Mouse (Mus musculus): ENCODE results near the gene Reg2. TPM values are rescaled to one million over a fixed set of nuclear protein-coding genes. Genes with fewer than 3 reads are reported as not detected.
"Not testable (repeated sequence)": the region's sequence is repeated elsewhere in the genome, so short reads cannot be mapped to it uniquely, and the experiment has no call there.

Gene Reg2
- not detected in 2 replicates for polyA plus RNA-seq (2011; ENCODE audit: insufficient read length, low read depth, missing spikeins)

DNA sequence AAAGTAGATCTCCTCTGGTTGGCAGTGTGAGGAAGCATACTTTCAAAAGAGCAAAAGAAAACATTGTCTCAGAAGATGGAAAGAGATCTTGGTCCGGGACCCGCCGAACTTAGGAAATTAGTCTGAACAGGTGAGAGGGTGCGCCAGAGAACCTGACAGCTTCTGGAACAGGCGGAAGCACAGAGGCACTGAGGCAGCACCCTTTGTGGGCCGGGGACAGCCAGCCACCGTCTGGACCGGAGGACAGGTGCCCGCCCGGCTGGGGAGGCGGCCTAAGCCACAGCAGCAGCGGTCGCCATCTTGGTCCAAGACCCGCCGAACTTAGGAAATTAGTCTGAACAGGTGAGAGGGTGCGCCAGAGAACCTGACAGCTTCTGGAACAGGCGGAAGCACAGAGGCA, at the start of gene Reg2:
Gene Reg2, plus strand, starts transcription at position 301 of the 400 bp plus-strand sequence.
- H3K4me1 ChIP-seq (ENCODE audit: control insufficient read depth, insufficient read depth, low read length); H3K4me3 ChIP-seq (ENCODE audit: insufficient read depth, low read length); H3K27ac ChIP-seq (ENCODE audit: insufficient read depth, low read length): not testable (repeated sequence)

DNA sequence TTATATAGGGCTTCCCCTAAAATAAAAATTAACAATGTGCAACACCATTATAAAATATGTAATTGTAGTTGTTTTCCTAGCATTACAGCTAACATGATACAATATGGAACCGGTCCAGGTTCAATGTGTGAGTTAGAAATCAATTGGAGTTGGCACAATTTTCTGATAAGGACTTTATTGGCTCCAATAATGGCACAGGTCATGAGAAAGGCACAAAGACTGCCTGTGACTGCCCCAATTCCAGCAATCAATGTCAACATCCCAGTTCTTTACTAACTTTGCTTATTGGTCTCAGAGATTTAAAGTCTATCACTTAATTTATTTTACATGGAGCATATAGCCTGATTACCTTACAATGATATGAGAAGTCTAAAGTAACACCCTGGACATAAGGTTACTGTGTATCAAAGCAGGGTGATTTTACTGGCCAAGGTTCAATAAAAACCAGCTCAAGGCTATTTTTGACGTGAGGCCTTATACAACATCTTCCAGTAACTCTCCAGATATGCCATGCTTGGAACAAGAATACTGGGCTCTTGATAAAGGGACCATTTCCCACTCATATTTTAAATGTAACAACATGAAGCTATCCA, 33.4 kb upstream of the Reg2 start:
- TF ChIP-seq CTCF (IDR thresholded peaks at IDR 0.05; ENCODE audit: borderline replicate concordance, insufficient read depth, low read length) (no peak), POLR2A (IDR thresholded peaks at IDR 0.05; ENCODE audit: low read depth, low read length) (no peak)

DNA sequence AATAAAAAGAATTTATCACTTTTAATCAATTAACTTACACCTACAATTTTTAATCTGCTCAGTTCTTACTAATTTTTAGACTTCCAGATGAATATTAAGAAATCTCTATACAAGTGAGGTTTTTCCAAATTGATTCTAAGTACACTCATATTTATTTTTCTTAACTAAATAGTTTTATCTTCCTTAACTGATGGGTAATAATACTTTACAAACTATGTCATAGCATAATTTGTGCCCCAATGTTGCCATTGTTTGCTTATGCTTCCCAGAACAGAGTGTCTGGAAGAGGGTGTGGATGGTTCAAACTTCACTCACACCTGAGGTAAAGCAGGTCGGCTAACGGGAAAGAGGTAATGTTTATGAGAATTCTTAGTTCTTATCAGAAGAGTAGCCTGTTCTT, 25.1 kb upstream of the Reg2 start, which contains the start of gene Reg3b:
Gene Reg3b, plus strand, starts transcription at position 301 of the 400 bp plus-strand sequence.
- Histone ChIP-seq H3K4me3 (ENCODE audit: insufficient read depth, low read length) (no peak within 1 kb of the TSS), H3K4me1 (ENCODE audit: control insufficient read depth, insufficient read depth, low read length) (no peaks in the 10 kb centered on the region), H3K27ac (ENCODE audit: insufficient read depth, low read length) (no peak within 1 kb of the TSS)
- no peak for TF ChIP-seq CTCF (IDR thresholded peaks at IDR 0.05; ENCODE audit: borderline replicate concordance, insufficient read depth, low read length)
- TF ChIP-seq POLR2A (IDR thresholded peaks at IDR 0.05; ENCODE audit: low read depth, low read length), result no peak

More for the DNA sequence above, 33.4 kb upstream of the Reg2 start:
- Histone ChIP-seq H3K27ac (ENCODE audit: insufficient read depth, low read length) (no peak overlapping the region), H3K4me1 (ENCODE audit: control insufficient read depth, insufficient read depth, low read length) (no peaks in the 10 kb centered on the region), H3K4me3 (ENCODE audit: insufficient read depth, low read length) (no peak overlapping the region)

DNA sequence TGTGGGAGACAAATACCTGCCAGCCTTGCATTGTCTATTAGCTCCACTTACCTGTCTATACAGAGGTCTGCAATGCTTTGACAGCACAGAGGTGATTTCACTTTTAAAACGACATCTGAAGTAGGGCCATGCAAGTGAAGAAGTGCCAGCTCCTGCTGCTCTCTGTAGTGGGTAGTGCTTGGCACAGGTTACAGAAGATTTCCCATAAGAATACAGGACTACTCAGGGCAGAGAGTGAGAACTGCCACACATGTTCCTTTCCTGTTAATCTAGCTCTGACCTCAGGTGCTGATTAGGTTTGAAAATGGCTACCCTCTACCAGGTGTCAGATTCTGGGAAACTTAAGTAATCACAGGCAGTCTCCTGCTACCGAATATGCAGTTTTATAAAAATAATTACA, 16.7 kb upstream of the Reg2 start, which contains the start of gene Reg3d:
Gene Reg3d, minus strand, starts transcription at position 101 of the 400 bp plus-strand sequence.
- H3K4me3 ChIP-seq (ENCODE audit: insufficient read depth, low read length), result no peak within 1 kb of the TSS
- H3K27ac ChIP-seq (ENCODE audit: insufficient read depth, low read length), result no peak within 1 kb of the TSS
- no peak for TF ChIP-seq POLR2A (IDR thresholded peaks at IDR 0.05; ENCODE audit: low read depth, low read length)
- no peak for TF ChIP-seq CTCF (IDR thresholded peaks at IDR 0.05; ENCODE audit: borderline replicate concordance, insufficient read depth, low read length)
- H3K4me1 ChIP-seq (ENCODE audit: control insufficient read depth, insufficient read depth, low read length), result no peaks in the 10 kb centered on the region

DNA sequence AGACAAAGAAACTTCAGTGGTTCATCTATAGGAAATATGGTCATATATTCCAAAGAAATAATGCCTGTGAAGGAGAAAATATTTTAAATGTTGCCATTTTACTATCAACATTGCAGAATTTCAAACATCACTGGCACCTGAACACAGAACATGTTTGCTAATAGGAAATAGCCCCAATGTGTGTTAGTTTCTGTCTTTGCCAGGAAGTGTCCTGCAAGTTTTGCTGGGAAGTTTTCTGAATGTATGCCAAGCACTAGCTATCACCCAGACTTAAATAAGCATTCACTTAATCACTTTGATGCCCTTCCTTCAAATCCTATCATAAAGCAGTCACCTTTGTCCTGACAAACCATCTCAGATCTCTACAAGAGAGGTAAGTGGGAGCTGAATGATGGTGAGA, 15.0 kb upstream of the Reg2 start, which contains the start of gene Reg3a:
Gene Reg3a, plus strand, starts transcription at position 301 of the 400 bp plus-strand sequence.
- H3K4me3 ChIP-seq (ENCODE audit: insufficient read depth, low read length), result no peak within 1 kb of the TSS
- H3K4me1 ChIP-seq (ENCODE audit: control insufficient read depth, insufficient read depth, low read length), result no peaks in the 10 kb centered on the region
- H3K27ac ChIP-seq (ENCODE audit: insufficient read depth, low read length), result no peak within 1 kb of the TSS
- no peak for TF ChIP-seq POLR2A (IDR thresholded peaks at IDR 0.05; ENCODE audit: low read depth, low read length)

DNA sequence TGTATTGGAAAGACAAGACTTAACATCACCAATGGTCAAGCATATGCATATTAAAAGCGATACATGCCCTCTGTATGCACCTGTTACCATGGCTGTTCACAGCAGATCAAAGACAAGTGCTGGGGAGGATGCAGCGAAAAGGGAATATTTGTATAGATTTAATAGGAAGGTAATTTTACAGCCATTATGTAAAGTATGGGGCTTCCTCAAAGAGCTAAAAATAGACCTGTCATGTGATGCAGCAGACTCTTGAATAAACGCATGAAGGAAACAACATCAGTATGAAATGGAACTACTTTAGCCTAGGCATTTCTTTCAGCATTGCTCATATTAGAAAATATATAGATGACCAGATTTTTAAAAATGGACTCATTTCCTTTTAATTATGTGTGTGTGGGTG, 9.8 kb upstream of the Reg2 start:
- H3K4me1 ChIP-seq (ENCODE audit: control insufficient read depth, insufficient read depth, low read length), result no peaks in the 10 kb centered on the region
- no peak overlapping the region for H3K4me3 ChIP-seq (ENCODE audit: insufficient read depth, low read length)
- no peak overlapping the region for H3K27ac ChIP-seq (ENCODE audit: insufficient read depth, low read length)
- TF ChIP-seq POLR2A (IDR thresholded peaks at IDR 0.05; ENCODE audit: low read depth, low read length) (no peak), CTCF (IDR thresholded peaks at IDR 0.05; ENCODE audit: borderline replicate concordance, insufficient read depth, low read length) (no peak)

DNA sequence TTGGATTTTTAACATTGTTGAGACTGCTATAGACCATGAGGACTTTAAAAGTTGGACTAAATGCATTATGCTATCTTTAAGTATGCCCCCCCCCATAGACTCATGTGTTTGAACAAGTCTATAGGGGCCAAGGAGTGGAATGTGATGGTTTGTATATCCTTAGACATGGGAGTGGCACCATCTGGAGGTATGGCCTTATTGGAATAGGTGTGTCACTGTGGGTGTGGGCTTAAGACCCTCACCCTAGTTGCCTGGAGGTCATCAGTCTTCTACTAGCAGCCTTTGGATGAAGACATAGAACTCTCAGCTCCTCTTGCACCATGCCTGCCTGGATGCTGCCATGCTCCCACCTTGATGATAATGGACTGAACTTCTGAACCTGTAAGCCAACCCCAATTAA, 27.0 kb downstream of the Reg2 start, which contains the start of gene Reg1:
Gene Reg1, plus strand, starts transcription at position 301 of the 400 bp plus-strand sequence.
- H3K4me3 ChIP-seq (ENCODE audit: insufficient read depth, low read length); H3K4me1 ChIP-seq (ENCODE audit: control insufficient read depth, insufficient read depth, low read length); H3K27ac ChIP-seq (ENCODE audit: insufficient read depth, low read length): not testable (repeated sequence)

DNA sequence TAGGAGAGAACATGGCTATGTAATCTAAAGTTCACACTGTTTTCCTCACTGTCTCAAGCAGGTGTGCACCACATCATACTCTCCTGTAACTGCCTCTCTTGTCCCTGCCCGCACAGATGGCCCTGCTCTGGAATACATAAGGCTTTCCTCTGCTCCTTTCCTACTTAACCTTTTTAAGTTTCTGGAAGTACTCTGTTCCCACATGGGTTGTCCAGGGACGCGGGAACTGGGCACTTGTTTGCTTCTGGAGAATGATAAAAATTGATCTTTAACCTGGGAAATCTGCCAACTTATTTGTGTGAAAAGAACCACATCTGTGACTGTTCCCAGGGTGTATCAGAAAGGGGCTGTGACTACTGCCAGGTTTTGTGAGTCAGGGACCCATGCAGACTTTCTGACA, 30.1 kb downstream of the Reg2 start:
- Histone ChIP-seq H3K27ac (ENCODE audit: insufficient read depth, low read length) (no peak overlapping the region), H3K4me3 (ENCODE audit: insufficient read depth, low read length) (no peak overlapping the region), H3K4me1 (ENCODE audit: control insufficient read depth, insufficient read depth, low read length) (no peaks in the 10 kb centered on the region)
- TF ChIP-seq POLR2A (IDR thresholded peaks at IDR 0.05; ENCODE audit: low read depth, low read length) (no peak), CTCF (IDR thresholded peaks at IDR 0.05; ENCODE audit: borderline replicate concordance, insufficient read depth, low read length) (no peak)

DNA sequence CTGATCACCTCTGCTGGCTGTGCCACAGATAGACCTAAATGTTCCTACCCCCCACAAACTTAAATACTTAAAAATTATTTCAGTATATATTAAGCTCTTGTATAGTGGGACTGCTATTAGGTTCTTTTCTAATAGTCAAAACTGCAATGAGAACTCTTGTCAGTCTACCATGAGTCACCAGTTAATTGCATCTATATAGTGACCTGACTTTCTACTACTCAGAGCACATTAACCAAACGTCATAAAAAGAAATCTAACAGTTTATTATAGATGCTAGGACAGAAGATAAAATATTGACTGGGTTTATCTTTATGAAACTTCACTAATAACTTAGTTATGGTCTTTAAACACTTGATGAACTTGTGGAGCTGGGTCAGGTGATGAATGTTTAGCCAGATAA, 51.8 kb downstream of the Reg2 start:
- no peak for TF ChIP-seq CTCF (IDR thresholded peaks at IDR 0.05; ENCODE audit: borderline replicate concordance, insufficient read depth, low read length)
- no peak for TF ChIP-seq POLR2A (IDR thresholded peaks at IDR 0.05; ENCODE audit: low read depth, low read length)
- no peak overlapping the region for H3K27ac ChIP-seq (ENCODE audit: insufficient read depth, low read length)
- H3K4me1 ChIP-seq (ENCODE audit: control insufficient read depth, insufficient read depth, low read length), result no peaks in the 10 kb centered on the region
- H3K4me3 ChIP-seq (ENCODE audit: insufficient read depth, low read length), result no peak overlapping the region

DNA sequence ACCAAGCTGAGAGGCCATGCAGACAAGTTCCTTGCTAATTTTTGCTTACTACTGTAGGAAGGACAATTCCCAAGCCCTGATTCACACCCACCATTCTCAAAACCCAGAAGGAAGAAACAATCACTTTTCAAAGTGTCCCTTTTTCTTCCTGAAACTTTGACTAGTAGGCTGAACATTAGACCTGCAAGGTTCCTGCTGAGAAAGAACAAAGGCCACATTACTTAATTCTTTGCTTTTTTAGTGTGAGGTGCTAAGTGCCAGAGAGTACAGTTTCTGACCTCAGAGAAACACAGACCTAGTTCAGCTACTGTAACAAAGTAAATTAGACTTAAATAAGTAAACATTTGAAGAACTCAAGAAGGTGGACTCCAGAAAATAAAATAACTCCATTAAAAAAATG, 53.0 kb downstream of the Reg2 start:
- Histone ChIP-seq H3K4me3 (ENCODE audit: insufficient read depth, low read length) (no peak overlapping the region), H3K27ac (ENCODE audit: insufficient read depth, low read length) (no peak overlapping the region), H3K4me1 (ENCODE audit: control insufficient read depth, insufficient read depth, low read length) (no peaks in the 10 kb centered on the region)
- TF ChIP-seq POLR2A (IDR thresholded peaks at IDR 0.05; ENCODE audit: low read depth, low read length), result no peak
- no peak for TF ChIP-seq CTCF (IDR thresholded peaks at IDR 0.05; ENCODE audit: borderline replicate concordance, insufficient read depth, low read length)

DNA sequence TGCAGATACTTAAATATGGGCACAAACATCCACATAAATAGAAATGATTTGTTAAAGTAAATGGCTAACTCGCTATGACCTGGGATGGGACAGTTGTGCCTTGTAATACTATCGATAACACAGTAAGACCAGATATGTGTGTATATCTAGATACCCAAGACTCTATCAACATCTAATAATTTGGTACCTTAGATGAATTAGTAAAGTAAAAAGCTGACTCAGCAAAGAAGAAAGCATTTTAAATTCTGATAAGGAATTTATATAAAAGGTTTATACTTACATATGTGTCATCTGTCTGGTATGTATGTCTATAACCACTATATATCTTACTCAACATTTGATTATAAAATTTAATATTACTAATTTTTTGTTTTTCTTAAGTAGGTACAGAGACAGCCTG, 57.4 kb downstream of the Reg2 start:
- no peak for TF ChIP-seq POLR2A (IDR thresholded peaks at IDR 0.05; ENCODE audit: low read depth, low read length)
- no peak for TF ChIP-seq CTCF (IDR thresholded peaks at IDR 0.05; ENCODE audit: borderline replicate concordance, insufficient read depth, low read length)
- no peak overlapping the region for H3K27ac ChIP-seq (ENCODE audit: insufficient read depth, low read length)

More for the DNA sequence above, 57.4 kb downstream of the Reg2 start:
- H3K4me3 ChIP-seq (ENCODE audit: insufficient read depth, low read length), result no peak overlapping the region
- no peaks in the 10 kb centered on the region for H3K4me1 ChIP-seq (ENCODE audit: control insufficient read depth, insufficient read depth, low read length)

Other genes with a start within 250 kb of the Reg2 start
- not detected in 2 replicates for gene Reg3b, start 25.0 kb upstream of the Reg2 start, polyA plus RNA-seq (2011; ENCODE audit: insufficient read length, low read depth, missing spikeins)
- not detected in 2 replicates for gene Reg3d, start 16.8 kb upstream of the Reg2 start, polyA plus RNA-seq (2011; ENCODE audit: insufficient read length, low read depth, missing spikeins)
- not detected in 2 replicates for gene Reg3a, start 14.9 kb upstream of the Reg2 start, polyA plus RNA-seq (2011; ENCODE audit: insufficient read length, low read depth, missing spikeins)
- gene Reg1, start 27.1 kb downstream of the Reg2 start, polyA plus RNA-seq (2011; ENCODE audit: insufficient read length, low read depth, missing spikeins), result not detected in 2 replicates
- gene Reg3g, start 73.2 kb downstream of the Reg2 start, polyA plus RNA-seq (2011; ENCODE audit: insufficient read length, low read depth, missing spikeins), result 2.3 TPM in 1 of 2 replicates, not detected in the other